Mouse (Mus musculus) lung, postnatal 0 days (tissue): ENCODE results near the gene Ints7.

ENCODE experiments used
- CTCF ChIP-seq: IDR thresholded peaks from 2 replicates; pipeline ENCODE4 v1.5.1; 2016; ENCODE audit warnings: antibody characterized with exemption, mild to moderate bottlenecking
- EP300 ChIP-seq: IDR thresholded peaks from 2 replicates; pipeline ENCODE4 v1.6.1; 2016; ENCODE audit warnings: antibody characterized with exemption, mild to moderate bottlenecking, control low read depth

GRCm38 (mm10) chr1:191642903-191643302 is 67.5 kb downstream of the Ints7 start:
- TF ChIP-seq CTCF, result no peak
- TF ChIP-seq EP300, result no peak
